Mouse (Mus musculus): ENCODE results near the gene Rassf8.

Gene Rassf8

DNA sequence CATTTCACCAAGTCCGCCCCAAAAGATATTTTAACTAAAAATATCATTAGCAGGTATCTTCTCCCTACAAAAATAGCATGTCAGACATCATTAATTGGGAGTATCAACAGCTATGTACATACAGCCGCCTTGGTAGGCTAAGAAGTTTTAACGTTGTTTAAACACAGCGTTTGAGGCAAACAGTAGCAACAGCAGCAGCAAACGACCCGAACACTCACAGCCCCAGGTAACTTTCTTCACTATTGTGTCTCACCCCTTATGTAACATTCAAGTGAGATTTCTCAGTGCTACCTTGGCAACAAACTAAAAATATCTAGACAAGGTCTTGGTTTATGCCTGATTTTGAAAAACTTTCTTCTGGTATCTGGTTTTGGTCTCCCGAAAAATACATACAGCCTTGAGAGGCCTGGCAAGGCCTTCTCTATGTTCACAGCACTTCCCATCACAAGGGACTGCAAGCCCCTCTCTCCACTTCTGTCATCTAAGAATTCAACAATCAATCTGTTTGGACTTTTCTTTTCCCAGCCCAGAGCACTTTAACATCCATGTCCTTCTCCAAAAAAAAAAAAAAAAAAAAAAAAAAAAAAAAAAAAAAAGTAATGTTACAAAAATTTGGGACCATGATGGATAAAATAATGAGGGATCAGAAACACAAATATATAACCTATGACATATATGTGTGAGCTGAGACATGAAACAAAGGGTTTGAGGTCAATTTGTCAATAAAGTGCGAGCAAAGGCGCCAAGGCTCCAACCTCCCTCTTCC is 115.1 kb downstream of the Rassf8 start:
- no peak for DNase-seq (ENCODE audit: low spot score in 2 of 2)

DNA sequence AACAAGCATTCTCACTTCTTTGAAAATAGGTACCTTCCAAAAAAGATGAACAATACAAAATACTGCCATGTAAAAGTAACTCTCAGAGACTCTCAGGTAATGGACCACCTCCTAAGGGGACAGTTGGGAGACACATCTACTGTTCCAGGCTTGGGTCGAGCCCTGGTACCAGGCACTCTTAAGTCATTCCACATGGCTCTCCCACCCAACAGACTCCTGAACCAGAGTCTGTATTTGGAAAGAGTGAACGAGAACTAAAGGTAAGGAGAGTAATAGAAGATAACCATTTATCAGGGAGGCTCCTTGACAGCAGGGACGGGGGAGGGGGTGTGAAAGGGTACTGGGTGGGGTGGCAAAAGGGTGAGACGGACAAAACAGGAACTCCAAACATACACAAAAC is 115.8 kb downstream of the Rassf8 start:
- DNase-seq (ENCODE audit: low spot score in 2 of 2) = no peak

DNA sequence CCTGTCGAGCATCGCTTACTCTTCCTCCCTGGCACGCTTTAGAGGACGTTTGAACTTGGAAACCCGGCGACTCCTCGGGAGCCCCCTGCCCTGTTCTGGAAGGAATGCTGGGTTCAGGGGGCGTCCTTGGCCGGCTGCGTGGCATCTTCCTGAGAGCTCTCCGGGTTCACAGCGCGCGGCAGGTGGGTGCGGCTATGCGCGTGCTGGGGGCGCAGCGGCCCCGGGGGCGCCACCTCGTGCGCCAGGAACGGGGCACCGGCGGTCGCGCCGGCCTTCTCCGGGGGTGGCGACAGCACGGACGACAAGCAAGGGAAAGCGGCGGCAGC is 116.2 kb downstream of the Rassf8 start:
- no peak for DNase-seq (ENCODE audit: low spot score in 2 of 2)

- DNase-seq (ENCODE audit: low spot score in 2 of 2) = peak; percentile 57 to 82
These were observed 116.8 kb downstream of the Rassf8 start for GRCm38 (mm10) chr6:145863065-145863971.

DNA sequence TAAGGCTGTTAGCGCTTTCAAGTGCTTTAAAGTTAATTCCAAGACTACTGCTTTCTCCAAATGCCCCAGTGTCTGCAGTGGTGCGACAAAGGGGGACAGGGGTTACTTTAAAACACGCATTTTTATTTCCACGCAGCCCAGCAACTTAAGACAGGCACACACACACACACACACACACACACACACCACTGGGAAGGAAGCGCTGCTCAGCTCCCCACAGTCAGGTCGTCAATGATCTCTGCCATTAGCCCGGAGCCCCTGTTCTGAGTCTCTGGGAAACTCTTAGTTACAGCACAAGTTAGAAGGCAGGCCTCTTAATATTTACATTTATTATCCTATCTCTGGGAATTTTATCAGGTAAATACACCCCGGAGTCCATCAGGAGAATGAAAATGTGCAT is 117.6 kb downstream of the Rassf8 start:
- DNase-seq (ENCODE audit: low spot score in 2 of 2) = no peak

GRCm38 (mm10) chr6:145865289-145865885 is 118.8 kb downstream of the Rassf8 start, which contains the start of gene Bhlhe41:
Gene Bhlhe41 (minus strand): TSS chr6:145865558.
- DNase-seq (ENCODE audit: low spot score in 2 of 2) = peak; percentile 73 to 83

- DNase-seq (ENCODE audit: low spot score in 2 of 2) = peak; percentile 82 to 93
These were observed 119.6 kb downstream of the Rassf8 start for GRCm38 (mm10) chr6:145865886-145866851.

DNA sequence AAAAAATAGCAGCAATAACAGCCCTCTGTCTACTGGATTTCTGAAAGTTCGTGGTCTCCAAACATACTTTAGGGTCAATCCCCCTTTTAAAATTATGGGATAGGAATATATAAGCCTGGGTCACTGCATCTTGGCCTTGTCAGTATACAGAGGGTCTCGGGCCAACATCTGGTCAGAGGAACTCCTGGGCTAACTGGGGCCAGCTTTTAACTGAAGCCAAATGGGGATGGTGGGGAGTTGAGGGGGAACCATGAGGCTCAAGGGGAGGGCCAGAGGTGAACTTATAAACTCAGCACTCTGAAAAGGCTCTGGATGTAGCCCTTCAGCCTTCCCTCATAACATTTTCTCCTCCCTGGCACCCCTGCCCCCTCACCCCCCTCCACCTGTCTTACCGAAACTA is 120.6 kb downstream of the Rassf8 start:
- DNase-seq (ENCODE audit: low spot score in 2 of 2) = no peak

Measured in urinary bladder, postnatal 36 days (tissue).